Mouse (Mus musculus) cerebellum, adult (tissue): ENCODE results near the gene Agmat.

Experiments used
- ATAC-seq: cut with Nextera tagmentation; 2 replicates; pipeline ENCODE4 v1.9.2; 2017; ENCODE audit warnings: mild to moderate bottlenecking, moderate library complexity, mixed read lengths; ENCODE audit not compliant: insufficient number of reproducible peaks, low FRiP score, low TSS enrichment

Agmat gene

DNA sequence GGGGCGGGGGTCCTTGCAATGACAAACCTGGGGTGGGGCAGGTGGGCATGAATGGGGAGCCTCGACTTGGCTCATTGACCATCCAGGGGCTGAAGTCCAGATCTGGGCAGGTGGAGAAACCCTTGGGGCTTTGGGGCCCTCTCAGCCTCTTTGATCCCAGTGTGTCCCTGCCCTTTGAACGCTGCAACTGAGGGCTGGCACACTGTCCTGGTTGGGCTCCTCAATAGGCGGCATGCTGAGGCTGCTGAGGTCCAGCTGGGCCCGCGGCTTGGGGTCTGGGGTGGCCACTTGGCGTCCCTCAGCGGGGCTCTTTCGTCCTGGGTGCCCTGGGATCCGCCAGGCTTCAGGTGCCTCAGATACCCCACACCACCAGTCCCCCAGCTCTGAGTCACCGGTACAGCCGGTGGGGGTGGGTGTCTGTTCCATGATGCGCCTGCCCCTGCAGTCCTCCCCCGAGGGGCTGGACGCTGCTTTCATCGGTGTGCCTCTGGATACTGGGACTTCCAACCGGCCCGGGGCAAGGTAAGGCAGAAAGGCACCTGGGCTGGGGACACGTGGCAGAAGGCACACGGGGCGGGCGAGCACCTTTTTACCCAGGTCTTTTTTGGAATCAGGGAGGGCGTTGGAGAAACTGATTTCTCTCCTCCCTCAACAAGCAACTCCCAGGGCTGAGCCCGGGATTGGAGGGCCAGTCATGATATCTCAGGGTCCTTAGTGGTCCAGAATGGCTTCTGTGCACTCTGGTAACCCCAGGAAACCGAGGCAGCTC lies at the start of gene Agmat:
TSS of gene Agmat (plus strand) at position 95 of the 769 bp plus-strand sequence.
- ATAC-seq = no peak

DNA sequence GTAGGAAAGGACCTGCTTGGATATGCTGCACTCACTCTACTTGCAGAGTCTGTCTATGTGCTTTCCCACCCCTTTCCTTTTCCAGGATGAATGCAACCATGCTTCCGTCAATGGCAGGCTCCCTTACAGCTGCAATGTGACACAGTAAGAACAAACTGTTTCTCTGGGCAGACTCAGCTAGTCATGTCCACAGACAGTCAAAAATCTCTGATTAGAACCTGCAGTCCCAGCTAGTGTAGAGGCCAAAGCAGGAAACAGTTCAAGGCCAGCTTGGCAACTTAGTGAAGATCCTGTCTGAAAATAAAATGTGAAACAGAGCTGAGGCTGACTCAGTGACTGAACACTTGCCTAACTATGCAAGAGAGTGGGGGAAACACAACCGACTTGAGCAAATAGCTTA lies 41.8 kb upstream of the Agmat start:
- no peak for ATAC-seq

DNA sequence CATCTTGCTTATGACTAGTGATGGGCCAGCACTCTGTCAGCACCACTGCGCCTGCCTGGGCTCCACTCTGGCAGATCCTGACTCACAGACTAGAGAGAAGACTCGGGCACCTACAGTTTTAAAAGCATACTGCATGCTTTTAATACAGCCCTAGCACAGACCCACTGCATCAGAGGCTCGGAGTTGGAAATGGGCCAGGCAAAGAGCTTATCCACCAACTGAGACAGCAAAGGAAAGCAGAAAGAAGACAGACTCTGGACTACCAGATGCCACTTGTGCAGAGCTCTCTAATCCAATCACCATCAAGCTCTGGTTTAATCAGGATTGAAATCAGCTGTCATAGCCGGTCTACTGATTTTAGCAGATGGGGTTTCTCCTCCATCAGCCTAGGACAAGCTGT lies 41.1 kb upstream of the Agmat start:
- no peak for ATAC-seq

GRCm38 (mm10) chr4:141708005-141708404 lies 38.5 kb upstream of the Agmat start:
- no peak for ATAC-seq

GRCm38 (mm10) chr4:141708971-141709370 lies 37.5 kb upstream of the Agmat start:
- ATAC-seq = no peak

DNA sequence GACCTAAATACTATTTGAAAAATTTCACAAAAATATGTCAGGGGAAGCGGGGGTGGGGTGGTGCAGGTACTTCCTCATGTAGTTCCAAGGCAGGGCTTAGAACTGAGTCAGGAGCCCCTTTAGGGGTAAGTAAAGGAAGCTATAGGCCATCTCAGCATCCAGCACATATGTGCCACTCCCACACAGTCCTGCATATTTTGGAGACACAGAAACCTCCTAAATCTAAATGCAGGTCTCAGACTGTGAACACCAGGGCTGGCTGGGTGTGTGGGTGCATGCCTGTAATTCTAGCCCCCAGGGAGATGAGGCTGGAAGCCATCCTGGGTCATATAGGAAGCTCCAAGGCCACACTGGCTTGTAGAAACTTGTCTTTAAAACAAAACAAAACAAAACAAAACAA lies 35.2 kb upstream of the Agmat start:
- ATAC-seq = no peak

- ATAC-seq = no peak
Observed at GRCm38 (mm10) chr4:141713598-141714142, 32.8 kb upstream of the Agmat start.

- ATAC-seq = no peak
Observed at GRCm38 (mm10) chr4:141715027-141715426, 31.4 kb upstream of the Agmat start.

DNA sequence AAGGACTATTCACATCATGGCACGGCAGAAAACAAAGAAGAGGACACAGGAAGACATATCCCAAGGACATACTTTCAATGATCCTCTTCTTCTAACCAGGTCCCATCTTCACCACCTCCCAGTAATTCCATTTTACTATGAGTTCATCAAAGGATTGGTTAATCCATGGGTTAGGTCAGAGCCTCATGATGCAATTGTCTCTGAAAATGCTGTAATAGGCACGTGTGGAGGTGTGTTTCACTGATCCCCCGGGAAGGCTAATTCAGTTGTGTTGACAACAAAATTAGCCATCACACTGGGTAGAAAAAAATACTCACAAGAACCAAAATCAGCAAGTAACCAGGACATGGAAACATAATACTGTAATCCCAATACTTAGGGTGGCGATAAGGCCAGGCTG lies 28.8 kb upstream of the Agmat start:
- ATAC-seq = no peak

GRCm38 (mm10) chr4:141719304-141719703 lies 27.2 kb upstream of the Agmat start:
- ATAC-seq = no peak

- ATAC-seq = no peak
Observed at GRCm38 (mm10) chr4:141720761-141721523, 25.5 kb upstream of the Agmat start.

DNA sequence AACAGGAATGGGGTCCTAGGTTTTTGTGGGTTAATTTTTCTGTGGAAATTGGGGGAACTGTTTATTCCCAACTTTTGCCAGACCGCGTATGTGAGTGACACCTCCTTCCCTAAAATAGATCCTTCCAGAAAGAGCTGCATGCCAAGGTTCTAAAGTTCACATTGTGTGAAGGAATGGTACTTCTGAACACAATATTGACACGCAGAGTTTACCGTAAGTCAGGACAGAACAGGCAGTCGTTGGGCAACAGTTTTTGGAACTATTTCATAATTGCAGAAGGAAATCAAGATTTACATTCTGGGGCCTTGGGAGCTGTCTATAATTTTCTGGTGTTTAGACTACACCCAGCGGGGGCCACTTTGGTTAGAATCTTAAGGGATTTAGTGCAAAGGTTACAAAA lies 24.5 kb upstream of the Agmat start:
- ATAC-seq = no peak

DNA sequence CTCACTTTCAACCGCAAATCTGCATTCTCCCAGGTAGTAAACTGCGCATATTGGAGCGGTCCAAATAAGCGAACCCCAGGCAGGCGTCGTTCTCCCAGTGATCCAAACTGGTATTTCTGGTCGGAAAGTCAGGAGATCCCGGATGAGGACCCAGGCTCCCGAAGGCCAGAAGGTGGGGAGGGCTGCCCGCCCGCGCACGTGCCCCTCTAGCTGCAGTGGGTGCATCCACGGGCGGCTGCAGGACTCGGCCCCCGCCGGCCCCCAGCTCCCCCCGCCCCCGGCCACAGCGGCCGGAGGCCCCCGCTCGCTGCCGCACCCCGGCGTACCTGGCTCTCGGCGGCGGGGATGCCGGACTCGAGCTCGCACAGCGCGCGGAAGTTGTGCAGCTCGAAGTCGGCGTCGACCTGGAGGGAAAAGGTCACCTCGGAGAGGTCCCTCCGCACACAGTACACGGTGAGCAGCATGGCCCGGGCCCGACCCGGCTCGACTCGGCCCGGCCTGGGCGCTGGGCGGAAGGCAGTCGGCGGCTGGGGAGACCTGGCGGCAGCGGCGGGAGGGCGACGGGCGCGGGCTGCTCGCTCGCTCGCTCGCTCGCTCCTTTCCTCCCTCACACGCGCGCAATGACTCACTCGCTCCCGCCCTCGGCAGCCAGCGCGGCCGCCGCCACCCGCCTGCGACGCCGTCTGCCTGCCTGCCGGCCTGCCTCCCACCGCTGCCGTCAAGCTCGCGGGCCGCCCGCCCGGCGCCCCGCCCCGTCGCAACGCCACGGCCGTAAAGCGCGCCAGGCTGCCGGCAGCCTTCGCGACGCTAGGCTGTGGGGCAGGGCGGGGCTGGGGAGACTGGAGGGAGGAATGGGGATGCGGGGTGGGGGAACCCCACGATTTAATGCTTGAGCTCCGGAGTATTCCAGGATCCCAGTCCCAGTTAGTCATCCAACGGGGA lies 23.5 kb upstream of the Agmat start, which contains the start of gene Ddi2:
TSS of gene Ddi2 (minus strand) at position 689 of the 942 bp plus-strand sequence.
- peak; percentile 76 for ATAC-seq

- ATAC-seq = no peak
Observed at GRCm38 (mm10) chr4:141723673-141724068, 22.8 kb upstream of the Agmat start.

GRCm38 (mm10) chr4:141724594-141724993 lies 21.9 kb upstream of the Agmat start:
- ATAC-seq = no peak

GRCm38 (mm10) chr4:141725277-141725676 lies 21.2 kb upstream of the Agmat start:
- no peak for ATAC-seq

GRCm38 (mm10) chr4:141725738-141726137 lies 20.7 kb upstream of the Agmat start:
- ATAC-seq = no peak

DNA sequence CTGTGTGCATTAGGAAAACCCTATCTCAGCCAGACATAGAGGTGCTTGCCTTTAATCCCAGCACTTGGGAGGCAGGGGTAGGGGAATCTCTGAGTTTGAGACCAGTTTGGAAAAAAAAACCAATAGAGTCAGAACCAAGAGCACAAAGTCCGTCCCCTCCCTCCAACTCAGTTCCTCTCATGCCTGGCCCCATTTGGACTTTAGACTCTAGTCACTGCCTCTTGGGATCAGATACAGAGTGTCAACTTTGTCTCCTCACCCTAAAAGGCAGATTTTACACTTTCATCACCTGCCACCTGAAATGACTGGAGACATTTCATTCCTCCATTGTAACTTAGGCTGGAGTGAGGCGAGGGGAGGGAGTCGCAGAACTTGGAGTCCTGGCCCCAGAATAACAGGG lies 17.2 kb upstream of the Agmat start:
- ATAC-seq = no peak

DNA sequence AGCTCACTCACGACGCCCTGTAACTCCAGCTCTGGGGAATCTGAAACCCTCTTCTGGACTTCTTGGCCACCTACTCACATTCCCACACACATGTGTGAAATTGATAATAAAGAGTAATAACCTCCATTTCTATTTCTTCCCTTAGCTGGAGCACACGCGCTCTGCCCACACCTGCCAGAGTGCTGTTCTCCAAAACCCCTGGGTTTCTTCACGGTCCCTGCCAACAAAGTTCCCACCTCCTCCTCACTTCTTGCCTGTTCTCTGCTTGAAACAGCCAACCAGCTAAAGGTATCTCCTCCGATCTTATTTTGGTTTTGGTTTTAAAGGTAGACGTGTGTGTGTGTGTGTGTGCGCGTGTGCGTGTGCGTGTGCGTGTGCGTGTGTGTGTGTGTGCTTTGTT lies 16.1 kb upstream of the Agmat start:
- ATAC-seq = no peak

GRCm38 (mm10) chr4:141731766-141732165 lies 14.7 kb upstream of the Agmat start:
- ATAC-seq = no peak
